Comparison of ENCODE assay signal across 8 mouse cellular contexts in genomic region chr1:161735465-161736046, GRCm38 (mm10). TPM values are rescaled to one million over a fixed set of nuclear protein-coding genes. Genes with fewer than 3 reads are reported as not detected.
DNase-seq lines count a peak whose midpoint lies in the region; ATAC-seq and TF ChIP-seq lines count a peak whose summit lies in the region.
"Had no signal": no experiment of that assay in that cellular context is flagged by ENCODE, and none has a peak within 500 bp of the region (broad histone marks: within the 10 kb centered on the region; RNA-seq: fewer than 3 reads in every experiment).

No protein-coding gene starts in this region.

- H3K4me1 ChIP-seq in lung, embryonic 14.5 days (ENCODE audit: insufficient read depth): no peaks in the 10 kb centered on the region
- peaks cover 5% of the 10 kb centered on the region for H3K4me1 ChIP-seq in liver, embryonic 15.5 days (replicated peaks)
- H3K4me1 ChIP-seq in forebrain, embryonic 12.5 days: no peaks in the 10 kb centered on the region
- H3K4me1 ChIP-seq: heart, embryonic 15.5 days had no signal

- no peak for TF ChIP-seq POLR2A in brain, embryonic 14.5 days (IDR thresholded peaks at IDR 0.05; ENCODE audit: borderline replicate concordance, extremely low read depth, insufficient read depth, insufficient read length, poor library complexity, severe bottlenecking)

- DNase-seq in lung, embryonic 14.5 days: peak; percentile 74
- DNase-seq in lung, adult 18-20 months: no peak
- peak; percentile 32 for DNase-seq in brain, embryonic 14.5 days (ENCODE audit: low read depth)
- DNase-seq in thymus, postnatal 0 days (ENCODE audit: low spot score): peak; percentile 69
- DNase-seq in cerebellum, adult 18-20 months: no peak

- WGBS in lung, embryonic 14.5 days: 55% methylated on average over 11 of the region's 11 CpGs
- 34% methylated on average over 11 of the region's 11 CpGs for WGBS in liver, embryonic 15.5 days (ENCODE audit: insufficient replicate concordance)
- WGBS in forebrain, embryonic 12.5 days: 67% methylated on average over 11 of the region's 11 CpGs

- H3K36me3 ChIP-seq in lung, embryonic 14.5 days (ENCODE audit: insufficient read depth): no peaks in the 10 kb centered on the region
- H3K36me3 ChIP-seq in liver, embryonic 15.5 days (replicated peaks): no peaks in the 10 kb centered on the region
- no peaks in the 10 kb centered on the region for H3K36me3 ChIP-seq in forebrain, embryonic 12.5 days (replicated peaks)
- H3K36me3 ChIP-seq: heart, embryonic 15.5 days had no signal

- no peak overlapping the region for H3K4me2 ChIP-seq in lung, embryonic 14.5 days
- H3K4me2 ChIP-seq in liver, embryonic 15.5 days: peak overlapping the region; percentile 51
- no peak overlapping the region for H3K4me2 ChIP-seq in forebrain, embryonic 12.5 days
- H3K4me2 ChIP-seq: heart, embryonic 15.5 days had no signal

- H3K4me3 ChIP-seq in lung, embryonic 14.5 days (ENCODE audit: low read depth, low read length): no peak overlapping the region
- peak overlapping the region; percentile 28; the same call in 1 of the 2 replicates for H3K4me3 ChIP-seq in liver, embryonic 15.5 days (replicated peaks)
- no peak overlapping the region for H3K4me3 ChIP-seq in forebrain, embryonic 12.5 days (replicated peaks)
- H3K4me3 ChIP-seq: heart, embryonic 15.5 days had no signal

- TF ChIP-seq CTCF in lung, embryonic 14.5 days (IDR thresholded peaks at IDR 0.05; ENCODE audit: low read depth): peak; percentile 69
- peak; percentile 50; the same call in 1 of the 2 replicates for TF ChIP-seq CTCF in brain, embryonic 14.5 days (IDR thresholded peaks at IDR 0.05; ENCODE audit: borderline replicate concordance, extremely low read depth, insufficient read depth, insufficient read length)

- H3K9ac ChIP-seq in lung, embryonic 14.5 days: no peak overlapping the region
- H3K9ac ChIP-seq in liver, embryonic 15.5 days: no peak overlapping the region
- H3K9ac ChIP-seq in forebrain, embryonic 12.5 days: no peak overlapping the region
- H3K9ac ChIP-seq: heart, embryonic 15.5 days had no signal

- no peak for ATAC-seq in lung, embryonic 14.5 days (ENCODE audit: insufficient read depth)
- no peak for ATAC-seq in liver, embryonic 15.5 days (ENCODE audit: insufficient read depth)
- no peak for ATAC-seq in forebrain, embryonic 12.5 days (ENCODE audit: low FRiP score)

- H3K27me3 ChIP-seq in lung, embryonic 14.5 days (ENCODE audit: insufficient read depth, low read length): no peaks in the 10 kb centered on the region
- H3K27me3 ChIP-seq in liver, embryonic 15.5 days: peaks cover 30% of the 10 kb centered on the region
- no peaks in the 10 kb centered on the region for H3K27me3 ChIP-seq in forebrain, embryonic 12.5 days
- H3K27me3 ChIP-seq: heart, embryonic 15.5 days had no signal

- no peaks in the 10 kb centered on the region for H3K9me3 ChIP-seq in lung, embryonic 14.5 days (ENCODE audit: low read depth, low read length)
- H3K9me3 ChIP-seq in liver, embryonic 15.5 days (replicated peaks): no peaks in the 10 kb centered on the region
- H3K9me3 ChIP-seq in forebrain, embryonic 12.5 days: no peaks in the 10 kb centered on the region
- H3K9me3 ChIP-seq: heart, embryonic 15.5 days had no signal

- H3K27ac ChIP-seq in lung, embryonic 14.5 days (ENCODE audit: low read depth): no peak overlapping the region
- H3K27ac ChIP-seq in liver, embryonic 15.5 days (replicated peaks): no peak overlapping the region
- H3K27ac ChIP-seq in forebrain, embryonic 12.5 days: no peak overlapping the region
- H3K27ac ChIP-seq: heart, embryonic 15.5 days had no signal

RNA-seq across cellular contexts. Expression of gene Fasl, which starts 52.7 kb away (rescaled TPM):
- polyA plus RNA-seq in lung, embryonic 14.5 days (2014; fragmentation: Nextera tagmentation; extraction: Ambion mirVana): not detected in 2 replicates
- polyA plus RNA-seq in brain, embryonic 14.5 days (2012; rRNA removed): 0.68 and 0.77 TPM in 2 replicates
- 0.06 and 0.08 TPM in 2 replicates for polyA plus RNA-seq in liver, embryonic 15.5 days (2015; fragmentation: Nextera tagmentation; extraction: Ambion mirVana)
- polyA plus RNA-seq in thymus, postnatal 0 days (2015; fragmentation: Nextera tagmentation; extraction: Ambion mirVana): 1.1 and 1.4 TPM in 2 replicates
- polyA plus RNA-seq in forebrain, embryonic 12.5 days (2016; fragmentation: Nextera tagmentation; extraction: Ambion mirVana): not detected in 2 replicates

Comparison
In these comparisons a context has a peak if more than half of its experiments do, and no peak if none do; other contexts are left out.
1. DNase-seq: peak in lung, embryonic 14.5 days (single experiment), brain, embryonic 14.5 days (single experiment) and thymus, postnatal 0 days (single experiment); none in lung, adult 18-20 months (0 of 2) and cerebellum, adult 18-20 months (0 of 2).